Mouse (Mus musculus): ENCODE data around the gene Prrg2. TPM values are rescaled to one million over a fixed set of nuclear protein-coding genes. Genes with fewer than 3 reads are reported as not detected.
A peak's percentile ranks its signal among the peaks of the same experiment; 100 is the strongest.

Prrg2 gene
- polyA plus RNA-seq, 1 experiment = 19.9 TPM

DNA sequence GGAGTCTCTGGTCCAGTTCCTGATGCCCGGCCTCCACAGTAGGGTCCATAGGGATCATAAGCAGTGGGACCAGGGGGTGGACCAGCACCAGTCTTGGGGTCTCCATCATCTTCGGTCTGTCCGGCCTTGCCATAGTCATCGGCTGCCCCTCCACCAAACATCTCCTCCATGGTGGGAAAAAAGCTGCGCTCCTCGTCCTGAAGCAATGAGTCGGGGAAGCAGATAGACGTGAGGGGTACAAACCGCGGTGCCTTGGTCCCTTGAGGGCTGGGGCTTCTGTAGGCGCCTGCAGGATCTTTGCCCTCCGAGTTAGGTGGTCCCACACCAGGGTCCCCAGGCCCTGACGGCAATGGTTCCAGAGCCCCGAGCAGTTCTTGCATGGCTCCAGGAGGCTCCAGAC, 15.0 kb downstream of the Prrg2 start:
- Histone ChIP-seq H3K4me3 (ENCODE audit: extremely low read depth, insufficient read depth, insufficient read length) (no peak overlapping the region), H3K27ac (ENCODE audit: insufficient read depth, low read length) (no peak overlapping the region), H3K27me3 (ENCODE audit: control insufficient read depth, insufficient read depth, low read length) (no peaks in the 10 kb centered on the region), H3K4me1 (ENCODE audit: control insufficient read depth, insufficient read depth, insufficient read length) (peaks cover 6% of the 10 kb centered on the region; the same call in 1 of the 2 replicates), H3K36me3 (ENCODE audit: control insufficient read depth, insufficient read depth, low read length) (peaks cover 59% of the 10 kb centered on the region)
- DNase-seq (ENCODE audit: low read depth in 1 of 2, low spot score in 2 of 2) = no peak
- no peak for TF ChIP-seq POLR2A (IDR thresholded peaks at IDR 0.05; ENCODE audit: low read depth, low read length)
- no peak for TF ChIP-seq CTCF (IDR thresholded peaks at IDR 0.05; ENCODE audit: extremely low read depth, insufficient read depth, insufficient read length, insufficient replicate concordance)
- 92% methylated on average over 14 of the region's 14 CpGs for WGBS

DNA sequence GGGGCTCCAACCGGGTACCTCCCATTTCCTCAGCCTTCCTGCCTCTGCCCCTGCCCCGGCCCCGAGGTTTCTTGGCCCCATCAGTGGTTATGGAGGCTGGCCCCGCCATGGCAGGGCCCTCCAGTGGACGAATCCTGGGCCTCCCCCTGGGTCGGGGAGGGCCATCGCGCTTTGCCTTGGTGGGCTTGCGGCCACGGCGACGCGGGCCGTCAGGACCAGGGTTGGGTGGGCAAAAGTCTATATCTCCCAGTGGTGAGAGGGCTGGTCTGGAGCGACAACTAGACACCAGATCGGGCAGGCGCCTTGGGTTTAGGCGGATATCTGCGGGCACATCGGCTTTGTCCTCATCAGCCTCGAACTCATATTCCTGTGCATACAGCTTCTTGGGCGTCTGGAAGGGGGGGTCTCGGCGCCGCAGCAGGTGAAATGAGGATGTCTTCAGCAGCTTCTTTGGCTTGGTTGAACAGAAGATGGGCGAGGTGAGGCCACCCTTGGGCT, 15.6 kb downstream of the Prrg2 start:
- H3K36me3 ChIP-seq (ENCODE audit: control insufficient read depth, insufficient read depth, low read length) = peaks cover 64% of the 10 kb centered on the region
- peaks cover 4% of the 10 kb centered on the region; the same call in 1 of the 2 replicates for H3K4me1 ChIP-seq (ENCODE audit: control insufficient read depth, insufficient read depth, insufficient read length)

DNA sequence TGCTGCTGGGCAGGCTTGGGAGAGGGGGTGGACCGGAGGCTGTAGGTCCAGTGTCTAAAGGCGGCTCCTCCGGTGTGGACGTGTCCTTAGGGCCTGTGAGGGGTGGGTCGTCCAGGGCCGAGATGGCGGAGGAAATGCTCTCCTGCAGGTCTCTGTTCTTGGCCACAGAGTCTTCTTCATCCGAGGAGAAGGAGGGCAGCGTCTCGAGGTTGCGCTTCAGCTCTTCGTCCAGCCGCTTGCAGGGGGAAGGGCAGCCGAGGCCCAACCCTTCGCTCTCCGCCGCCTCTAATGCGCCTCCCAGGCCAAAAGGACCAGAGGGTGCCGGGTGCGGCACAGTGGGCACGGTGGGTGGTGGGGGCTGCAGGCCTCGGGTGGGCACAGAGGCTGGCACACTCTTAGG, 16.7 kb downstream of the Prrg2 start:
- peaks cover 68% of the 10 kb centered on the region for H3K36me3 ChIP-seq (ENCODE audit: control insufficient read depth, insufficient read depth, low read length)
- H3K27ac ChIP-seq (ENCODE audit: insufficient read depth, low read length) = no peak overlapping the region
- no peaks in the 10 kb centered on the region for H3K27me3 ChIP-seq (ENCODE audit: control insufficient read depth, insufficient read depth, low read length)
- no peaks in the 10 kb centered on the region for H3K4me1 ChIP-seq (ENCODE audit: control insufficient read depth, insufficient read depth, insufficient read length)
- no peak overlapping the region for H3K4me3 ChIP-seq (ENCODE audit: extremely low read depth, insufficient read depth, insufficient read length)
- WGBS = 92% methylated on average over 22 of the region's 22 CpGs
- no peak for DNase-seq (ENCODE audit: low read depth in 1 of 2, low spot score in 2 of 2)
- TF ChIP-seq CTCF (IDR thresholded peaks at IDR 0.05; ENCODE audit: extremely low read depth, insufficient read depth, insufficient read length, insufficient replicate concordance) = no peak
- TF ChIP-seq POLR2A (IDR thresholded peaks at IDR 0.05; ENCODE audit: low read depth, low read length) = no peak

More for the DNA sequence above, 15.6 kb downstream of the Prrg2 start:
- no peaks in the 10 kb centered on the region for H3K27me3 ChIP-seq (ENCODE audit: control insufficient read depth, insufficient read depth, low read length)
- 93% methylated on average over 26 of the region's 26 CpGs for WGBS
- no peak overlapping the region for H3K4me3 ChIP-seq (ENCODE audit: extremely low read depth, insufficient read depth, insufficient read length)
- H3K27ac ChIP-seq (ENCODE audit: insufficient read depth, low read length) = no peak overlapping the region
- DNase-seq (ENCODE audit: low read depth in 1 of 2, low spot score in 2 of 2) = no peak
- TF ChIP-seq POLR2A (IDR thresholded peaks at IDR 0.05; ENCODE audit: low read depth, low read length) (no peak), CTCF (IDR thresholded peaks at IDR 0.05; ENCODE audit: extremely low read depth, insufficient read depth, insufficient read length, insufficient replicate concordance) (no peak)

DNA sequence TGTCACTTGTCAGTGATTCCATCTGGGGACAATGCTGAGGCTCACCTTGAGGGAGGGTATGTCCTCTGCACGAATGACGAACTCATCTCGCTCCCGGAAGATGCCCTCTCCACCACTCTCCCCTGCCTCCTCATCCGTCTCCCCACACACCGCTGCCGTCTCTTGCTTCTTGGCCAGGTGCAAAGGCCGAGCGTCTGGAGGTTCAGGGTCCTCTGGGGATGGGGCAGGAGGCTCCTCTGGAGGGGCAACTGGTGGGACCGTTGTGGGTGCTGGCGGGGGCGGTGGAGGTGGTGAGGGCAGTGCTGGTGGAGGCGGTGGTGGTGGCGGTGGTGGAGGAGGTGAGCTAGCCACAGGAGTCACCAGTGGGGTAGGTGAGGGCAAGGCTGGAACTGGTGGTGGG, 19.2 kb downstream of the Prrg2 start:
- no peak overlapping the region for H3K4me3 ChIP-seq (ENCODE audit: extremely low read depth, insufficient read depth, insufficient read length)
- peaks cover 57% of the 10 kb centered on the region for H3K36me3 ChIP-seq (ENCODE audit: control insufficient read depth, insufficient read depth, low read length)
- H3K27me3 ChIP-seq (ENCODE audit: control insufficient read depth, insufficient read depth, low read length) = no peaks in the 10 kb centered on the region
- no peak for DNase-seq (ENCODE audit: low read depth in 1 of 2, low spot score in 2 of 2)
- TF ChIP-seq CTCF (IDR thresholded peaks at IDR 0.05; ENCODE audit: extremely low read depth, insufficient read depth, insufficient read length, insufficient replicate concordance) (no peak), POLR2A (IDR thresholded peaks at IDR 0.05; ENCODE audit: low read depth, low read length) (no peak)
- no peaks in the 10 kb centered on the region for H3K4me1 ChIP-seq (ENCODE audit: control insufficient read depth, insufficient read depth, insufficient read length)
- no peak overlapping the region for H3K27ac ChIP-seq (ENCODE audit: insufficient read depth, low read length)
- 94% methylated on average over 14 of the region's 14 CpGs for WGBS

DNA sequence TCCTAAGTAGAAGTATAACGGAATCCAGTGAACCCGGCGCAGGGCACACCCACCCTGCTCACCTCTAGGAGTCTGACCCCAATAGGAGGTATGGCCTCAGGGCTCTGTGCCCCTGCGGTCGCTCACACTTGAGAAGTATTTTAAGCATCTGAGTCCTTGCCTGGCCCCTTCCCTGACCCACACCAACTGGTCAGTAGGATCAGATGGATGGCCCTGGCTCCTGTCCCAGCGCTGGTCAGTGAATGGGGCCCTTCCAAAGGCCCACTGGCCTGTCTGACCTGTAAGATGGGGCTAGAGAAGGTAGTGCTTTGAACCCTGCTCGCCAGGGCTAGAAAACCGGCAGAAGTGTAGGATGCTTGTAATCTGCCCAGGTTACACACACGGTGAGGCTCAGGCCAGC, 21.6 kb downstream of the Prrg2 start:
- no peak for TF ChIP-seq POLR2A (IDR thresholded peaks at IDR 0.05; ENCODE audit: low read depth, low read length)
- no peak for TF ChIP-seq CTCF (IDR thresholded peaks at IDR 0.05; ENCODE audit: extremely low read depth, insufficient read depth, insufficient read length, insufficient replicate concordance)
- DNase-seq (ENCODE audit: low read depth in 1 of 2, low spot score in 2 of 2) = no peak
- no peak overlapping the region for H3K4me3 ChIP-seq (ENCODE audit: extremely low read depth, insufficient read depth, insufficient read length)
- H3K27ac ChIP-seq (ENCODE audit: insufficient read depth, low read length) = no peak overlapping the region
- H3K36me3 ChIP-seq (ENCODE audit: control insufficient read depth, insufficient read depth, low read length) = peaks cover 39% of the 10 kb centered on the region
- WGBS = 94% methylated on average over 9 of the region's 9 CpGs
- H3K4me1 ChIP-seq (ENCODE audit: control insufficient read depth, insufficient read depth, insufficient read length) = no peaks in the 10 kb centered on the region
- no peaks in the 10 kb centered on the region for H3K27me3 ChIP-seq (ENCODE audit: control insufficient read depth, insufficient read depth, low read length)

DNA sequence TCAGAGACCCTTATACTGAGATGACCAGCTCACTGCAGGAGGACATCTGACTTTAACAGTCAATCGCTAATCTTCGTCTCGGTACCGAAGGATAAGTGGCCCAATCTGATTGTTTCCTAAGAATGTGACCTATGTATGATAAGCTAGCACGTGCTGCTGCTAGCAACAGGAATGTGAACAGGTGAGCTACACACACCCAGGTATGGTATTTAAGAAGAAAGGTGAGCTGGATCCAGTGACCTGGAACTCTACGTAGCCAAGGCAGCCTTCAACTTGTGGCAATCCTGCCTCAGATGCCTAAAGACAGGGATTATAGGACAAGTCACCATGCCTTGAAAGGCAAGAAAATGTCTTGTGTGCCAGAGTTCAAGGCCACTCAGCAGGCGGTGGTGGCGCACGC, 24.1 kb downstream of the Prrg2 start:
- peaks cover 43% of the 10 kb centered on the region for H3K36me3 ChIP-seq (ENCODE audit: control insufficient read depth, insufficient read depth, low read length)
- TF ChIP-seq POLR2A (IDR thresholded peaks at IDR 0.05; ENCODE audit: low read depth, low read length) = no peak
- no peak for TF ChIP-seq CTCF (IDR thresholded peaks at IDR 0.05; ENCODE audit: extremely low read depth, insufficient read depth, insufficient read length, insufficient replicate concordance)

DNA sequence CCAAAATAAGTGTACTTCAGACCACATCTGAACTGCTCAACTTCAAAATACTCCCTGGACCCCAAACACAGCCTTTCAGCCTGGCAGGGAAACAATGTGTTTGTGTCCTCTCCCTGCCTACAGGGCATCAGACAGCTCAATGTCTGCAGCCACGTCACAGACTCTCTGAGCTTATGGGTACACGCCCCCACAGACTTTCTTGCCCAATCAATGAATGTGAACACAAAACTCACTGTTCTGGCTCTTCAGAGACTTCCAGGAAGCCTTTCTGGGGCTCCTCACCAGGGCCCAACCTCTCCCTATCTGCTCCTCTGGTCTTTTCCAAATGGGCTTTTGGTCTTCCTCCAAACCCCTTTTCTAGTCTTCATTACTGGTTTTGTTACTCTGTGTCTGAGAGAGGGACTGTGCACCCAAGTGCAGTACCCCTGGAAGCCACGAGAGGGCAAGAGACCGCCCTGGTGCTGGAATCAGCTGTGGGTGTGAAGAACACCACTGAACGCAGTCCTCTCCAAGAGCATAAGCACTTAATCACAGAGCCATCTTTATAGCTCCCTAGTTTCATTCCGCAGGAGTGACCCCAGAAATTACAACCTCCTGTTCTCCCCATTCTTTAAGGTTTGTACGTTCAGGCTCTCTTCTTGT, 24.6 kb downstream of the Prrg2 start:
- WGBS = 63% methylated on average over 7 of the region's 7 CpGs
- TF ChIP-seq POLR2A (IDR thresholded peaks at IDR 0.05; ENCODE audit: low read depth, low read length) = no peak
- TF ChIP-seq CTCF (IDR thresholded peaks at IDR 0.05; ENCODE audit: extremely low read depth, insufficient read depth, insufficient read length, insufficient replicate concordance) = peak; percentile 85
- no peaks in the 10 kb centered on the region for H3K27me3 ChIP-seq (ENCODE audit: control insufficient read depth, insufficient read depth, low read length)
- peaks cover 41% of the 10 kb centered on the region for H3K36me3 ChIP-seq (ENCODE audit: control insufficient read depth, insufficient read depth, low read length)
- no peaks in the 10 kb centered on the region for H3K4me1 ChIP-seq (ENCODE audit: control insufficient read depth, insufficient read depth, insufficient read length)
- H3K27ac ChIP-seq (ENCODE audit: insufficient read depth, low read length) = no peak overlapping the region
- no peak overlapping the region for H3K4me3 ChIP-seq (ENCODE audit: extremely low read depth, insufficient read depth, insufficient read length)
- DNase-seq (ENCODE audit: low read depth in 1 of 2, low spot score in 2 of 2) = peak in 1 of 2 experiments; percentile 68

More for the DNA sequence above, 24.1 kb downstream of the Prrg2 start:
- 94% methylated on average over 9 of the region's 9 CpGs for WGBS
- H3K4me1 ChIP-seq (ENCODE audit: control insufficient read depth, insufficient read depth, insufficient read length) = no peaks in the 10 kb centered on the region
- no peak overlapping the region for H3K27ac ChIP-seq (ENCODE audit: insufficient read depth, low read length)
- no peak for DNase-seq (ENCODE audit: low read depth in 1 of 2, low spot score in 2 of 2)
- H3K27me3 ChIP-seq (ENCODE audit: control insufficient read depth, insufficient read depth, low read length) = no peaks in the 10 kb centered on the region
- H3K4me3 ChIP-seq (ENCODE audit: extremely low read depth, insufficient read depth, insufficient read length) = no peak overlapping the region

All from spleen, adult 2 months (tissue).